In the genomic region with DNA sequence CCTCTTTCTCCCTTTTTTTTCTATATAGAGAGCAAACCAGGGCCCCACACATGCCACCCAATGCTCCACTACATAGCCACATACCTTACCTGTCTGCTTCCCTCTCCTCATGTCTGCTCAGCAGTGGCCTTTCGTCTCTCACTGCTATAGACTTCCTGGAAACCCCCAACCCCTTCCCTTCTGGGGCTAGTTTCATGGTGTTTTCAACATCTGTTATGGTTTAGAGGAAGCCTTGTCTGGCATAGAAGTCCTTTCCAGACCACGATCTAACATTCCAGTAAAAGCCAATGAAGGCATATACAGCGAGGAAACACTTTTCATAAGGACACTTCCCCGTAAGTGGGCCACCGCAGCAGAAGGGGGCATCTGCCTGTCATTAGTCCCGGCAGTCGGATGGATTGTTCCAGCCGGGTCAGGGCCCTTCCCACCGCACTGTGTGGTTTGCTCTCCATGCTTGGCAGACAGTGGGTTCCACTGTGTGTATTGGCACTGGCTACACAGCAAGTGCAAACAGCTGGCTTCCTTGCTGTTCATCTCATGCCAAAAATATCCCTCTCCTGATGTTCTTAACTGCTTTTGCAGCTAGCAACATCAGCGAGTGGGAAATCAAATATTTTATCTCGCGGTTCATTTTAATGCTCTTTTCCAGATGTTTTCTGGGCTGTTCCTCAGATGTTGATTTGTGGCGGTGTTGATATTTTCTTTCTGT, we compare ENCODE assay signal across 13 mouse cellular contexts. TPM values are rescaled to one million over a fixed set of nuclear protein-coding genes. Genes with fewer than 3 reads are reported as not detected.
DNase-seq lines count a peak whose midpoint lies in the region; ATAC-seq and TF ChIP-seq lines count a peak whose summit lies in the region.
"Had no signal": no experiment of that assay in that cellular context is flagged by ENCODE, and none has a peak within 500 bp of the region (broad histone marks: within the 10 kb centered on the region; RNA-seq: fewer than 3 reads in every experiment).

No protein-coding gene starts in this region.

- H3K27me3 ChIP-seq in heart, adult 2 months (ENCODE audit: control insufficient read depth, insufficient read depth, low read length) = no peaks in the 10 kb centered on the region
- H3K27me3 ChIP-seq in forebrain, embryonic 13.5 days = no peaks in the 10 kb centered on the region
- H3K27me3 ChIP-seq in hindbrain, embryonic 16.5 days (replicated peaks; ENCODE audit: control insufficient read depth, insufficient read depth, low read length) = no peaks in the 10 kb centered on the region
- H3K27me3 ChIP-seq: midbrain, embryonic 15.5 days had no signal

- no peaks in the 10 kb centered on the region for H3K9me3 ChIP-seq in forebrain, embryonic 13.5 days (replicated peaks)
- H3K9me3 ChIP-seq in hindbrain, embryonic 16.5 days (ENCODE audit: control insufficient read depth, low read length) = no peaks in the 10 kb centered on the region
- H3K9me3 ChIP-seq: midbrain, embryonic 15.5 days had no signal

- no peak overlapping the region for H3K4me3 ChIP-seq in heart, adult 2 months
- H3K4me3 ChIP-seq in forebrain, embryonic 13.5 days = no peak overlapping the region
- no peak overlapping the region for H3K4me3 ChIP-seq in hindbrain, embryonic 16.5 days (ENCODE audit: low read length)
- H3K4me3 ChIP-seq: midbrain, embryonic 15.5 days had no signal

- ATAC-seq in forebrain, embryonic 13.5 days = no peak
- no peak for ATAC-seq in hindbrain, embryonic 16.5 days
- ATAC-seq: inflammation-experienced regulatory T-cells, adult 6 months; midbrain, embryonic 15.5 days had no signal

- H3K79me2 ChIP-seq in heart, adult 2 months (replicated peaks; ENCODE audit: control insufficient read depth, insufficient read depth, low read length) = no peaks in the 10 kb centered on the region

- 36% methylated on average over 13 of the region's 13 CpGs for WGBS in heart, adult 2 months
- 87% methylated on average over 13 of the region's 13 CpGs for WGBS in forebrain, embryonic 13.5 days
- WGBS in hindbrain, embryonic 16.5 days = 70% methylated on average over 13 of the region's 13 CpGs

- intact Hi-C loops in heart, adult 2 months (cut with DNase I) = no loop called here

- TF ChIP-seq POLR2A in heart, adult 2 months (IDR thresholded peaks at IDR 0.05; ENCODE audit: insufficient read depth, low read depth, low read length) = no peak

- no peak overlapping the region for H3K9ac ChIP-seq in heart, adult 2 months (ENCODE audit: low read depth, low read length)
- no peak overlapping the region for H3K9ac ChIP-seq in forebrain, embryonic 13.5 days
- no peak overlapping the region for H3K9ac ChIP-seq in hindbrain, embryonic 16.5 days (ENCODE audit: low read depth, low read length)
- H3K9ac ChIP-seq: midbrain, embryonic 15.5 days had no signal

- H3K36me3 ChIP-seq in heart, adult 2 months (ENCODE audit: control insufficient read depth, insufficient read depth, low read length) = no peaks in the 10 kb centered on the region
- H3K36me3 ChIP-seq in forebrain, embryonic 13.5 days (ENCODE audit: poor library complexity, severe bottlenecking) = no peaks in the 10 kb centered on the region
- H3K36me3 ChIP-seq in hindbrain, embryonic 16.5 days (ENCODE audit: control insufficient read depth, insufficient read depth, low read length) = no peaks in the 10 kb centered on the region
- H3K36me3 ChIP-seq: midbrain, embryonic 15.5 days had no signal

- H3K27ac ChIP-seq in heart, adult 2 months = no peak overlapping the region
- H3K27ac ChIP-seq in forebrain, embryonic 13.5 days = no peak overlapping the region
- no peak overlapping the region for H3K27ac ChIP-seq in hindbrain, embryonic 16.5 days (ENCODE audit: low read depth, low read length)
- H3K27ac ChIP-seq: midbrain, embryonic 15.5 days had no signal

- H3K4me1 ChIP-seq in heart, adult 2 months (ENCODE audit: control insufficient read depth, insufficient read depth, low read length) = no peaks in the 10 kb centered on the region
- H3K4me1 ChIP-seq in forebrain, embryonic 13.5 days = 0 out of 2 replicates have a peak, but pooled peaks cover 5% of the 10 kb centered on the region
- no peaks in the 10 kb centered on the region for H3K4me1 ChIP-seq in hindbrain, embryonic 16.5 days (ENCODE audit: control insufficient read depth, insufficient read depth, low read depth, low read length)
- H3K4me1 ChIP-seq: midbrain, embryonic 15.5 days had no signal

- DNase-seq in gastrocnemius, adult 18-20 months (ENCODE audit: low spot score) = peak; percentile 4
- no peak for DNase-seq in gastrocnemius, adult 8-10 months (ENCODE audit: low spot score in 2 of 2)
- DNase-seq in adipocyte (ENCODE audit: low spot score) = peak; percentile 25
- peak; percentile 43 to 44 for DNase-seq in heart, adult 2 months
- DNase-seq in lung, adult 18-20 months = peak; percentile 75 to 80
- DNase-seq in embryo, embryonic 11 days = no peak
- DNase-seq: cerebellum, adult 9-10 months; right cerebral cortex, adult 18-20 months; thymus, adult 18-20 months had no signal

- no peak overlapping the region for H3K4me2 ChIP-seq in forebrain, embryonic 13.5 days
- no peak overlapping the region for H3K4me2 ChIP-seq in hindbrain, embryonic 16.5 days (ENCODE audit: low read length)
- H3K4me2 ChIP-seq: midbrain, embryonic 15.5 days had no signal

- no peak for TF ChIP-seq EP300 in heart, adult 2 months (IDR thresholded peaks at IDR 0.05; ENCODE audit: insufficient read depth, low read depth, low read length)

- no peak for TF ChIP-seq CTCF in heart, adult 2 months (IDR thresholded peaks at IDR 0.05)

RNA-seq across cellular contexts. Expression of a gene that starts 25.2 kb away (rescaled TPM):
- total RNA-seq in gastrocnemius, adult 18-20 months (2021) = 10 to 100 TPM; 26.8 to 30.5 TPM
- 10 to 100 TPM; 18.4 to 25.6 (median 21.0) TPM for total RNA-seq in gastrocnemius, adult 8-10 months (2022)
- 10 to 100 TPM; 30.8 to 33.2 TPM for total RNA-seq in heart, adult 2 months (2021)
- polyA plus RNA-seq in heart, adult 2 months (2012; rRNA removed) = 29.8 and 36.2 TPM in 2 replicates
- polyA plus RNA-seq in forebrain, embryonic 13.5 days (2015; fragmentation: Nextera tagmentation; extraction: Ambion mirVana) = 23.9 and 29.1 TPM in 2 replicates
- polyA plus RNA-seq in hindbrain, embryonic 16.5 days (2015; fragmentation: Nextera tagmentation; extraction: Ambion mirVana) = 29.6 and 38.0 TPM in 2 replicates

RNA-seq across cellular contexts. Expression of a gene that starts 44.8 kb away (rescaled TPM):
- total RNA-seq in gastrocnemius, adult 18-20 months (2021) = under 1 TPM; 0.09 to 0.17 TPM
- under 1 TPM; 0.05 to 0.13 (median 0.11) TPM for total RNA-seq in gastrocnemius, adult 8-10 months (2022)
- total RNA-seq in heart, adult 2 months (2021) = under 1 TPM; 0.21 to 0.39 TPM
- 0.10 and 0.15 TPM in 2 replicates for polyA plus RNA-seq in heart, adult 2 months (2012; rRNA removed)
- polyA plus RNA-seq in forebrain, embryonic 13.5 days (2015; fragmentation: Nextera tagmentation; extraction: Ambion mirVana) = 2.2 and 2.8 TPM in 2 replicates
- polyA plus RNA-seq in hindbrain, embryonic 16.5 days (2015; fragmentation: Nextera tagmentation; extraction: Ambion mirVana) = 4.8 and 5.0 TPM in 2 replicates
- polyA plus RNA-seq: inflammation-experienced regulatory T-cells, adult 6 months had no signal

Comparison
In these comparisons a context has a peak if more than half of its experiments do, and no peak if none do; other contexts are left out.
1. DNase-seq: peak in gastrocnemius, adult 18-20 months (single experiment), adipocyte (single experiment), heart, adult 2 months (2 of 2) and lung, adult 18-20 months (2 of 2); none in gastrocnemius, adult 8-10 months (0 of 2) and embryo, embryonic 11 days (single experiment).